Mouse (Mus musculus): ENCODE measurements around the gene Vdr. TPM values are rescaled to one million over a fixed set of nuclear protein-coding genes. Genes with fewer than 3 reads are reported as not detected.

Gene Vdr
- under 1 TPM; 0.12 to 0.49 TPM for total RNA-seq (2021)
- long read RNA-seq, experiment 1 = 0 reads
- long read RNA-seq, experiment 2 = 0 reads

DNA sequence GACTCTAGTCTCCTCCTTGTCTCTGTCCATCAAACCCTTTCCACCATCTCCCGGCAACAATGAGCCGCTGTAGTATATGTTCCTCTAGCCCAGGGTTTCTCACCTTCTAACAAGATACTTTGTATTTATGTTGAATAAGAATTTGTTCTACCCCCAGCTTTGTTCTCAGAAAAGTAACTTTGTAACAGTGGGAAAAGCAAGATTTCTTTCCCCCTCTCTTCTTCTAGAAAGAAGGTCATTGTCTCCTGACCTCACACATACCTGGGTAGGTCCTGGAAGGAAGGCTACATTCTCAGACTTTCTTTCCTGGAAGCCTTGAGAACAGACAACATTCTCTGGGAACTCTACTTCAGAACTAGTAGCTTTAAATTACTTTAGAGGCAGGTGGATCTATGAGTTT is at the start of gene Vdr:
Gene Vdr, minus strand, starts transcription at position 101 of the 400 bp plus-strand sequence.
- intact Hi-C loops (cut with DNase I; ENCODE audit: low total_unique reads) = no loop called here
- DNase-seq = no peak

- intact Hi-C loops (cut with DNase I; ENCODE audit: low total_unique reads) = loop anchor here (10.0 kb wide), 1 partner anchor 262 kb away; no protein-coding TSS in a partner anchor
- DNase-seq = no peak
These were observed 46.0 kb upstream of the Vdr start for GRCm38 (mm10) chr15:97956416-97956815.

- DNase-seq = no peak
- intact Hi-C loops (cut with DNase I; ENCODE audit: low total_unique reads) = loop anchor here (10.0 kb wide), 1 partner anchor 261 kb away; no protein-coding TSS in a partner anchor
These were observed 45.3 kb upstream of the Vdr start for GRCm38 (mm10) chr15:97955742-97956141.

DNA sequence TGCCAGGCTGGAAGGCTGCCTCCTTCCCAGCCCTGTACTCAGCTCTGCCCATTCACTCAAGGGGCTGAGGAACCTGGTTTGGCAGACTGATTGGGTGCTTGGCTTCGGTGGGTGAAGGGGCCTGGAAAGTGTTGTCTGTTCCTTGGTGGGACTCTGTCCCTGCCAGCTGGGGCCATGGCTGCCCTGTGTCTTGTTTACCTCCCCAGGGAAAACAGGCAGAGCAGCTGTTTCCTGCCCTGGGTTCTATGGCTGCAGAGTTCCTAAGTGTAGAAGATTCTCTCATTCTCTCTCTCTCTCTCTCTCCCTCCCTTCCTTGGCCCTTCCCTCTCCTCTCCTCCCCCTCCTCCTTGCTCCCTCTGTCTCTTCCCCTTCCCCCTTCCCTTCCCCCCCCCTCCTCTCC is 44.9 kb upstream of the Vdr start:
- DNase-seq = no peak
- intact Hi-C loops (cut with DNase I; ENCODE audit: low total_unique reads) = loop anchor here (10.0 kb wide), 1 partner anchor 260 kb away; no protein-coding TSS in a partner anchor

DNA sequence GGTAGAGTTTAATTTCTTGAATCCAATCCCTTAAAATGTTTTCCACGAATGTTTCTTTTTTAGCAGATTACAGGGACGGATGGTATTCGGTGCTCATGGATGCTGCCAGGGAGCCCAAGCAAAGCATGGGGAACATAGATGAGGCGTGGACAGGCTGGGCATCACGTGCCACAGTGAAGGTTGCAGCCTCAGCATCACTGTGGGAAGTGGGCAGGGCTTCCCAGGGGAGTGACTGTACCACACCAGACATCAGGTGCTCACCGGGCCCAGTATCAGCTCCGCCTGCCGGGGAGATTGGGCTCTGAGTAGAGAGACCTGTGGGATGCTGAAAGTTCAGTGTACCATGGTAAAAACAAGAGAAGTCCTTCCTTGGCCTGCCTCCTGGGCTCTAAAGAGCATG is 44.2 kb upstream of the Vdr start:
- intact Hi-C loops (cut with DNase I; ENCODE audit: low total_unique reads) = loop anchor here (5.0 to 10.0 kb wide), 2 partner anchors 102 to 260 kb away; no protein-coding TSS in a partner anchor
- no peak for DNase-seq

DNA sequence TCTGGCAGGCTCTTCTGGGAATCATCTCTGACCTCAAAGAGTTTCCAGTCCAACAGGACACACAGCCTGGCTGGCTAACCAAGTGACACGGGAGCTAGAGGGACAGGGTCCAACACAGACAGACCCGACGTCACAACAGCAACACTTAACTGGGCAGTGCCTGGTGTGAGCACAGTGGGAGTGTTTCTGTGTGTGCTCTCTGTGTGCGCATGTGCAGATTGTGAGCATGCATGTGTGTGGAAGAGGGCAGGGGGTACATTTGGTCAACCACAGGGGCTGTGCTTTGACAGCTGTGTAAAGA is 42.4 kb upstream of the Vdr start:
- intact Hi-C loops (cut with DNase I; ENCODE audit: low total_unique reads) = loop anchor here (5.0 to 10.0 kb wide), 2 partner anchors 101 to 258 kb away; no protein-coding TSS in a partner anchor
- no peak for DNase-seq

- DNase-seq = peak; percentile 47
- intact Hi-C loops (cut with DNase I; ENCODE audit: low total_unique reads) = loop anchor here (5.0 to 10.0 kb wide), 2 partner anchors 100 to 258 kb away; no protein-coding TSS in a partner anchor
These were observed 41.9 kb upstream of the Vdr start for GRCm38 (mm10) chr15:97952137-97952888.

GRCm38 (mm10) chr15:97950240-97950639 is 39.8 kb upstream of the Vdr start:
- no peak for DNase-seq
- intact Hi-C loops (cut with DNase I; ENCODE audit: low total_unique reads) = loop anchor here (5.0 to 10.0 kb wide), 2 partner anchors 98 to 255 kb away; no protein-coding TSS in a partner anchor

DNA sequence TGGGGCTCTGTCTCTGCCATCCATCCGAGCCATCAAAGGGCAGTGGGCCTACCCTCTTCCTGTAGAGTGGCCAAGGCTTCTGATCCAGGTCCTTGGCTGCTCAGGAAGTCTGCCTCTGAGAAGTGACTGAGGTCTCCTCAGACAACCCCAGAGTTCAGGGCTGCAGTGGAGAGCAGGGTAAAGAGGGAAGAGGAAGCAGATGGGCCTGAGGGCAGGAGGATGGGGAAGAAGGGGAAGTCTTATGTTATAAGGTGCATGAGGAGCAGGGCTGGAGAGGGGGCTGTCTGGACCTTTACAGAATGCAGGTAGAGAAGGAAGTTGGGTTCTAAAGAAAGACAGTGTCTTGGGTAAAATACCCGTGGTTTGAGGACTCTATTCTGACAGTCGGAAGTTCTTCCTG is 39.3 kb upstream of the Vdr start:
- intact Hi-C loops (cut with DNase I; ENCODE audit: low total_unique reads) = loop anchor here (5.0 to 10.0 kb wide), 2 partner anchors 97 to 255 kb away; no protein-coding TSS in a partner anchor
- DNase-seq = no peak

GRCm38 (mm10) chr15:97948720-97949119 is 38.3 kb upstream of the Vdr start:
- intact Hi-C loops (cut with DNase I; ENCODE audit: low total_unique reads) = no loop called here
- no peak for DNase-seq

DNA sequence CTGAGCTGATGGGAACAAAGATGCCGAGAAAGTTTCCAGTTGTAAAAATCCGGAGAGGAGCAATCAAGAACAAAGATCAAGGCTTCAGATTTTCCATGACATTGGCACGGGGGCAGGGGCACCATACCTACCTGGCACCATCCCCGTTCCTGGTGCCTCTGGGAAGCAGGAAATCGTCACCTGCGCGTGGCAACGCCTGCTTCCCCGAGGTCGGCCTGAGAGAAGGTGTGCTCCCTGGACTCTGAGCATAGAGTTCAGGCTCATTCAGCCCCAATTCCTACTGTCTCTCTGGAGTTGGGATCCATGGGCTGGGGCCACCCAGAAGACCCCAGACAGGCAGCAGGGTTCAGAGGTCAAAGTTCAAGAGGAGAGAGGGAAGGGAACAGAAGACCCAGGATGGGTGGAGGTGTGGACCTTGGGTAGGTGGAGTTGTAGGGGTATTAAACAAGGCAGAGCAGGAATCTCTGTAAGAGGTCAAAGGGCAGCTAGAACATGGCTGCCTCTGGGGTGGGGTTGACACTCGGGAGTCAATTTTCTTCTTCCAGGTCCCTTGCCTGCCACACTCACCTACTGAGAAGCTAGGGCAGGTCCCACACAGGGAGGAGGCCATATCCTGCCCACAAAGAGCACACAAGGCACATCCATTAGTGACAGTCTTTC is 35.4 kb upstream of the Vdr start:
- no peak for DNase-seq
- intact Hi-C loops (cut with DNase I; ENCODE audit: low total_unique reads) = no loop called here

- intact Hi-C loops (cut with DNase I; ENCODE audit: low total_unique reads) = no loop called here
- no peak for DNase-seq
These were observed 34.6 kb upstream of the Vdr start for GRCm38 (mm10) chr15:97944919-97945574.

DNA sequence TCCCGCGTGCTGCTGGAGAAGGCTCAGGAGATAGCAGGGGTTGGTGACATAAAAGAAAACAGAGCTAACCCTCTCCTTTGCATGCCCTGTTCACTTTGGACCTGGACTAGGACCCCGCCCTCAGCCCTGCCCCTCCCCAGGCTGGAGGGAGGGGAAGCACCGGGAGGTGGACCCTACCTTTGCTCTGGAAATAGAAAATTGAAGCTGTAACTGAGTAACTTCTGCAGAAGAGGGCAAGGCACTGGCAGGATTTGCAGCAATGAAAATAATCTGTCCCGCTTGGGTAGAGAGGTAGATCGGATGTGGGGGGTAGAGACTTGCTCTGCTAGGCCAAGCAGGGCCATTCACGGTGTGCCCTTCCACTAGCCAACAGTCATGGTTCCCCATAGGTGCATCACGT is 32.9 kb upstream of the Vdr start:
- no peak for DNase-seq
- intact Hi-C loops (cut with DNase I; ENCODE audit: low total_unique reads) = no loop called here

DNA sequence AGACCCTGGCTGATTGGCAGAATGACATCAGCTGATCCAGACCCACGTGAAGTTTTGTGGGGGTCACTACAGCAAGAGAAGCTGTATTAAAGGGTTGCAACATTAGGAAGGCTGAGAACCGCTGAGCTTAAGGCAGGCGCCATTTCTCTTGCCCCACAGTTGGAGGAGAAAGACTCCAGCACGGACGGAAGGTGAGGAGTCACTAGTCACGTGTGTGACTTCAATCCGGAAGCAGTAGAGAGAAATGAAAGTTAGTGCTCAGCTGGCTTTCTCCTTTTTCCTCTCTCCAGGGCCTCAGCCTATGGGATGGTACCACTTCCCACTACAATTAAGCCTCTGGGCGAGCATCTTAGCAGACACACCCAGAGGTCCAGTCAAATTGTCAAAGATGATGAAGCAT is 32.1 kb upstream of the Vdr start:
- intact Hi-C loops (cut with DNase I; ENCODE audit: low total_unique reads) = no loop called here
- no peak for DNase-seq

GRCm38 (mm10) chr15:97941306-97941705 is 30.9 kb upstream of the Vdr start:
- intact Hi-C loops (cut with DNase I; ENCODE audit: low total_unique reads) = no loop called here
- no peak for DNase-seq

DNA sequence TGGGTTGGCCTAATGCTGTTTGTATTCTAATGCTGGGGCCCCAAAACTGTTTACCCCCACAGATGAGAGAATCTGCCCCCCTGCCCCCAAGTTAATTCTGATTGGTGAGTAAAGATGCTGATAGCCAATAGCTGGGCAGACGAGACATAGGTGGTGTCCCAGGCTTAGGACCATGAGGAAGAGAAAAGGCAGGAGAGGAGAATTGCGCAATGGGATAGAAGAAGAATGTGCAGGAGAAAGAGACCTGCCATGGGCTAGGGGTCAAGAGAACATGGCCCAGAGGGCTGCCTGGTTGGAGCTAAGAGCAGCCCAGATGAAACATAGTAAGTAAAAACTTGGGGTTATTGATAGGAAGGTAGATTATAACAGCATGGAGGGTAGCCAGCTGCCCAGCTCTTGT is 29.7 kb upstream of the Vdr start:
- intact Hi-C loops (cut with DNase I; ENCODE audit: low total_unique reads) = no loop called here
- no peak for DNase-seq

GRCm38 (mm10) chr15:97938580-97938979 is 28.1 kb upstream of the Vdr start:
- intact Hi-C loops (cut with DNase I; ENCODE audit: low total_unique reads) = no loop called here
- DNase-seq = peak; percentile 30

DNA sequence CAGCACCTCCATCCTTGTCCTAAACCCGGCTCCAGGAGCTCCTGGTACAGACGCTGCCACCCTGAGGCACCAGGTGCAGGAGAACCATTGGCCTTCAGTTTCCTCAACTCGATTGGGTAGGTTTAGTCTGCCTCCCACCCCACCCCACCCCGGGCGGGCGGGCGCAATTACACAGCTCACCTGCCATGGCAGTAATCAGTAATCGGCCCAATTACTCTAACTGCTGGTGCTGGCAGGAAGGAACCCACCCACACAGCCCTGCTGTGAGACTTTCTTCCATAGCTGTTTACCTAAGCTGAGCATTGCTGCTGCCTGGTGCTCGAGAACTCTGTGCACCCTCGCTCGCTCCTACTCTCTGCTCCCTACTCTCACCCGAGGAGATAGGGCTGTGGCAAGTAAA is 22.0 kb upstream of the Vdr start:
- DNase-seq = no peak
- intact Hi-C loops (cut with DNase I; ENCODE audit: low total_unique reads) = no loop called here

DNA sequence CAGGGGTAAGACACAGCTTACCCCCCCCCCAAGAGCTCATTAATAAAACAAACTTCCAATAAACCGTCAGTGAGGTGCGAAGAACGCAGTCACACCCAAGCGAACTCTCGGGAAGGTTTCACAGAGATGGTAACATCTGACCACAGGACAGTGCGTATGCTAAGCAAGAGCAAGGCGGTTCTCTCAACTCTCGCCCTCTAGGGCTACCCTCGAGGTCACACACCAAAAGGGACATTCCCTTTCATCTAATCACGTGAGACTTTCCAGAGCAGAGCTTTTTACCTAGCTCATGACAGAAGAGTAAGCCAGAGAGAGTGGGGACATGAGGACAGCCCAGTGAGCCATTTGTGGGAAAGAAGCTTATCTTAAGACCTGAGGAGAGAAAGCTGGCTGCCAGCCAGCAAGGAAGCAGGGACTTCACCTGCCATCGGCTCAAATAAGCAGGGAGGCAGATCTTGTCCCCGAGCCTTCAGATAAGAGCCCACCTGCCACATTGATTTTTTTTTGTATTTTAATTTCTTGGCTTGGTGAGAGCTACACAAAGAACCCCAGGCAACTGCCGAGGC is 18.9 kb upstream of the Vdr start:
- intact Hi-C loops (cut with DNase I; ENCODE audit: low total_unique reads) = no loop called here
- DNase-seq = no peak

GRCm38 (mm10) chr15:97927821-97928220 is 17.4 kb upstream of the Vdr start:
- DNase-seq = no peak
- intact Hi-C loops (cut with DNase I; ENCODE audit: low total_unique reads) = no loop called here
